Mouse (Mus musculus) bone marrow, adult 2 months (tissue): Measurements from ENCODE around the gene Dnaaf5.

Experiments used
- CTCF ChIP-seq: fragments of 200-500 bp; IDR thresholded peaks from 2 replicates; pipeline ENCODE4 v1.5.1; 2011; ENCODE audit warnings: low read length, control low read depth; ENCODE audit not compliant: control insufficient read depth, insufficient read depth
- POLR2A ChIP-seq: fragments of 200-500 bp; IDR thresholded peaks from 2 replicates; pipeline ENCODE4 v1.6.1; 2011; ENCODE audit warnings: low read depth, mild to moderate bottlenecking, control low read depth, low read length, borderline replicate concordance; ENCODE audit not compliant: control insufficient read depth

- TF ChIP-seq CTCF (no peak), POLR2A (no peak)
These were observed 39.7 kb downstream of the Dnaaf5 start for GRCm38 (mm10) chr5:139189726-139190125.
